Mouse (Mus musculus): Measurements from ENCODE around the gene C1qtnf5.

- no peak for TF ChIP-seq CTCF (IDR thresholded peaks at IDR 0.05; ENCODE audit: low read depth)
- no peak for TF ChIP-seq EP300 (IDR thresholded peaks at IDR 0.05; ENCODE audit: low read depth)
Observed at GRCm38 (mm10) chr9:44088877-44089608, 18.0 kb upstream of the C1qtnf5 start.
